Comparison of ENCODE assay signal across 8 mouse cellular contexts in the genomic region with DNA sequence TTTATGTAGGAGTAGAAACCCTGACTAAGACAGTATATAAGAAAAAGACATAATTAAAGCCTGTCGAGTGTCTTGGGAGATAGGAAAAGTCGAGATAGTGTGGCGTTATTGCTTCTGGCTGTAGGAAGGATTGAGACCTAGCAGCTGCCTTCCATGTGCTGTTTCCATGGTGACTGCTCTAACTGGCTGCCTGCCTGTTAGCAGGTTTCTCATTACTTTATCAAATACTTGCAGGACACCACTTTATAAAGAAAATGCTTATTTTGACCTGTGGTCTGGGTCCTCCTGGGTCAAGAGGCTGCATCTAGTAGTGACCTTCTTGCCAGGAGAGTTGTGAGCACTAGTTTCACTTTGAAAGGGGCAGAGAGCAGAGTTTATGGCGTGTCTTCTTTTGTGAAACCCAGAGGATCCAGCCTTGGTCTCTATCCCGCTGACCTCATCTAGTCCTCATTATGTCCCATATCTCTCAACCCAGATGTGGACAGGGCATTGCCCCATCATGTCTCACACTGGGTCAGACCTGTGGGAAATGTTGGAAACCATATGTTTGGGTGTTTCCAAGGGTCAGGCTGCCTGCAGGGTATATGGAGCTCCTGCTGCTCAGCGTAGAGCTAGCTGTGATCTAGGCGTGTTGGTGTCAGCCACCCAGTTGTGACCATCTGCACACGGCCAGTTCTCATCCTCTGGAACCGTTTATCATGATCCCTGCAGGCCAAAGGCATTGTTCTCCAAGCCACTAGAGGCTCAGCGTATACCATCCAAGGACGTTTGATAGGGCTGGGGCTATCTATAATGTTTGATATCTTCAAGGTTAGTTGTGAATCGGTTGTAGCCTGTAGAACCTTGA. TPM values are rescaled to one million over a fixed set of nuclear protein-coding genes. Genes with fewer than 3 reads are reported as not detected.
DNase-seq lines count a peak whose midpoint lies in the region; ATAC-seq and TF ChIP-seq lines count a peak whose summit lies in the region.

No protein-coding gene starts in this region.

- H3K4me1 ChIP-seq in forebrain, postnatal 0 days (ENCODE audit: insufficient read depth) = peaks cover 17% of the 10 kb centered on the region
- peaks cover 25% of the 10 kb centered on the region for H3K4me1 ChIP-seq in midbrain, embryonic 13.5 days (replicated peaks)

- 55% methylated on average over 12 of the region's 12 CpGs for WGBS in forebrain, postnatal 0 days
- WGBS in midbrain, embryonic 13.5 days = 59% methylated on average over 12 of the region's 12 CpGs

- no peak overlapping the region for H3K9ac ChIP-seq in forebrain, postnatal 0 days
- no peak overlapping the region for H3K9ac ChIP-seq in midbrain, embryonic 13.5 days (replicated peaks)

- H3K27ac ChIP-seq in forebrain, postnatal 0 days (ENCODE audit: low read depth, low read length) = peak overlapping the region; percentile 24; the same call in 1 of the 2 replicates
- peak overlapping the region; percentile 37 for H3K27ac ChIP-seq in midbrain, embryonic 13.5 days

- H3K4me3 ChIP-seq in forebrain, postnatal 0 days (ENCODE audit: low read depth, low read length) = no peak overlapping the region
- H3K4me3 ChIP-seq in midbrain, embryonic 13.5 days (replicated peaks) = no peak overlapping the region

- no peaks in the 10 kb centered on the region for H3K27me3 ChIP-seq in forebrain, postnatal 0 days (ENCODE audit: insufficient read depth, low read length)
- H3K27me3 ChIP-seq in midbrain, embryonic 13.5 days = no peaks in the 10 kb centered on the region

- peak; percentile 33 for DNase-seq in adrenal gland, postnatal 10 days
- DNase-seq in adrenal gland, postnatal 14 days = no peak
- peak; percentile 53 for DNase-seq in MN1 (ENCODE audit: low spot score)
- peak; percentile 69 for DNase-seq in forebrain, postnatal 0 days
- peak; percentile 47 to 54 for DNase-seq in kidney, postnatal 25 days
- no peak for DNase-seq in thymus, postnatal 25 days

- H3K36me3 ChIP-seq in forebrain, postnatal 0 days (ENCODE audit: insufficient read depth) = no peaks in the 10 kb centered on the region; the same call in 1 of the 2 replicates
- 0 out of 2 replicates have a peak, but pooled peaks cover 5% of the 10 kb centered on the region for H3K36me3 ChIP-seq in midbrain, embryonic 13.5 days

- no peaks in the 10 kb centered on the region for H3K9me3 ChIP-seq in forebrain, postnatal 0 days (ENCODE audit: low read length)
- H3K9me3 ChIP-seq in midbrain, embryonic 13.5 days = no peaks in the 10 kb centered on the region

- no peak for TF ChIP-seq CTCF in forebrain, postnatal 0 days (IDR thresholded peaks at IDR 0.05; ENCODE audit: low read depth)

- H3K4me2 ChIP-seq in forebrain, postnatal 0 days (ENCODE audit: low read depth) = no peak overlapping the region
- H3K4me2 ChIP-seq in midbrain, embryonic 13.5 days (replicated peaks) = no peak overlapping the region

- peak; percentile 69 for ATAC-seq in forebrain, postnatal 0 days
- 0 out of 2 replicates have a peak, but pooled peaks have one; percentile 20 for ATAC-seq in midbrain, embryonic 13.5 days
- no peak for ATAC-seq in activated CD4-positive, CD25-positive, alpha-beta regulatory T cell, adult 4 months

RNA-seq across cellular contexts. Expression of a gene that starts 30.1 kb away (rescaled TPM):
- 1 to 10 TPM in 1 of 2 experiments, under 1 TPM in 1; 0.91 to 2.7 TPM for total RNA-seq in adrenal gland, postnatal 10 days (2021)
- total RNA-seq in adrenal gland, postnatal 14 days (2021) = 1.0 and 1.8 TPM in 2 replicates
- total RNA-seq in forebrain, postnatal 0 days (2014; rRNA removed) = 0.08 and 0.14 TPM in 2 replicates
- polyA plus RNA-seq in forebrain, postnatal 0 days (2015; fragmentation: Nextera tagmentation; extraction: Ambion mirVana) = 0.05 and 0.18 TPM in 2 replicates
- 0.27 and 0.57 TPM in 2 replicates for polyA plus RNA-seq in midbrain, embryonic 13.5 days (2015; fragmentation: Nextera tagmentation; extraction: Ambion mirVana)
- polyA plus RNA-seq in activated CD4-positive, CD25-positive, alpha-beta regulatory T cell, adult 4 months (2017; shearing (Covaris generic)) = under 1 TPM; 0.70 to 0.97 TPM

Comparison
In these comparisons a context has a peak if more than half of its experiments do, and no peak if none do; other contexts are left out.
1. DNase-seq: peak in adrenal gland, postnatal 10 days (single experiment), MN1 (single experiment), forebrain, postnatal 0 days (single experiment) and kidney, postnatal 25 days (2 of 2); none in adrenal gland, postnatal 14 days (single experiment) and thymus, postnatal 25 days (single experiment).